Mouse (Mus musculus): ENCODE results near the gene Hmgcl.

Hmgcl gene

GRCm38 (mm10) chr4:135946278-135946658 lies at the start of gene Hmgcl:
TSS of gene Hmgcl (plus strand) at chr4:135946448.
- DNase-seq (ENCODE audit: low read depth, low spot score) = peak; percentile 87

- DNase-seq (ENCODE audit: low read depth, low spot score) = no peak
Observed at GRCm38 (mm10) chr4:135898380-135899049, 47.7 kb upstream of the Hmgcl start.

DNA sequence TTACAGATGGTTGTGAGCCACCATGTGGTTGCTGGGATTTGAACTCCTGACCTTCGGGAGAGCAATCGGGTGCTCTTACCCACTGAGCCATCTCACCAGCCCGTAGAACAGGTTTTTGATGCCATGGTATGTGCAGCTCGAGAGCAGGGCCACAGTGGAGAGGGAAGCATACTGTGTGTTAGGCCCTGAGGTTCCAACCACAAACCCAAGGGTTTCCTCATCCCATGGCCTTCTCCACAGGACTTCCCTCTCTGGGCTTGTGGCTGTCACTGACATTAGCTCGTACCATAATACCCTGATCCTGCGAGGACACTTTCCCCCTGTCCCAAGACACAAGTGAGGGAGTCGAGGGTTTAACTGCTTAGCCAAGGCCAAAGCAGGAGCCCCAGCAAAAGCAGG lies 47.2 kb upstream of the Hmgcl start:
- no peak for DNase-seq (ENCODE audit: low read depth, low spot score)

DNA sequence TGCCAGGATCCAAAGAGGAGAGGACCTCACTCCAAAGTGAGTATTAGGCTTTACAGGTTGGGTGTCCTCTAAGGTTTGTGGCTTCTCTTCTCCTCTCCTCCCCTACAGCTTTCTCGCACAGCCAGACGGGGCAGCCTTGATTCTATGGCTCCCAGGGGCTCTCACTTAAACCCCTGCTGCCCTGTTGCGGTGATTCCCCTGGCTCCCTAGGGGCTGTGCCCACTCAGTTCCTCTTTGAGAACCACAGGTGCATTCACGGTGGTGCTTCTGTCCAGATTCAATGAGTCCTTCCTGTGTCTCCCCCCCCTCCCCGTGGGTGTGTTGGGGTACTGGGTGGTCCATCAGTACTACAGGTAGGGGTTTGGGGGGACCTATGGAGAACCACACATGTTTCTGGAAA lies 46.2 kb upstream of the Hmgcl start:
- no peak for DNase-seq (ENCODE audit: low read depth, low spot score)

DNA sequence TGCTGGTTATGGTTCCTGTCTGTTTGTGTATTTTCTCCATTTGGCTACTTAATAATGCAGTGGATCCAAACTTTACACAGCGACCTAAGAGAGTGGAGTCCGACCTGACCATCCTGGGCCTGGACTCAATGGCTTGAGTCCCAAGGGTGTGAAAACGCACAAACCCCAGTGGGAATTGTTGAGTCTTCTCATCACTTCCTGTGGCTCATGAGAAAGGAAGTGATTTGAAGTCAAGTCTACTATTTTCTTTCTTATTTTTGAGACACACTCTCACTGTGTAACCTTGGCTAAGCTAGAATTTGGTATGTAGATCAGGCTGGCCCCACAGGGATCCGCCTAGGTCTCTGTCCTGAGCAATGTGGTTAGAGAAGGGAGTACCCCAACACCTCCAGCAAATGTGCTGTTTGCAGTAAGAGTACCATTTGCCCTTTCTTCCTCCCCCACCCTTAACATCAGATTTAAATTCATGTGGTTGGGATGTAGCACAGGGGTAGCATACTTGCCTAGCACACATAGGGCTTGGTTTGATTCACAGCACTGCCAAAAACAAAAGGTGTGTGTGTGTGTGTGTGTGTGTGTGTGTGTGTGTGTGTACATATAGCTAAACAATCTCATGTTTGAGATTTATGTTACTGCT lies 43.5 kb upstream of the Hmgcl start:
- no peak for DNase-seq (ENCODE audit: low read depth, low spot score)

DNA sequence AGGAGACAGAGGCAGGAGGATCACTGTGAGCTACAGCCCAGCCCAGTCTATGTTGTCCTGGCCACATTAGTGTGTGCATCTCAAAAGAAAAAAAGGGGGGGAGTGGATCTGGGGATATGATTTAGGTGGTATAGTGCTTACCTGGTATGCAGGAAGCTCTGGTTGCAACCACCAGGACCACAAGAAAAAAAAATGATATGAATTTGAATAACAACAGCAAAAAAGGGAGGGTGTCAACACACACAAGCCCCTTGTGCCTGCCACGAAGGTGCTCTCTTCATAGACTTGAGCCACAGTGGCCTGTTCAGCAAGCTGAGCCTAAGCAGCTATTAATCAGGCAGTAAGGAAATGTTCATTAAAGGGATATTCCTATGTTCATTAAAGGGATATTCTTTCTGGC lies 41.4 kb upstream of the Hmgcl start:
- no peak for DNase-seq (ENCODE audit: low read depth, low spot score)

- no peak for DNase-seq (ENCODE audit: low read depth, low spot score)
Observed at GRCm38 (mm10) chr4:135906633-135907032, 39.6 kb upstream of the Hmgcl start.

DNA sequence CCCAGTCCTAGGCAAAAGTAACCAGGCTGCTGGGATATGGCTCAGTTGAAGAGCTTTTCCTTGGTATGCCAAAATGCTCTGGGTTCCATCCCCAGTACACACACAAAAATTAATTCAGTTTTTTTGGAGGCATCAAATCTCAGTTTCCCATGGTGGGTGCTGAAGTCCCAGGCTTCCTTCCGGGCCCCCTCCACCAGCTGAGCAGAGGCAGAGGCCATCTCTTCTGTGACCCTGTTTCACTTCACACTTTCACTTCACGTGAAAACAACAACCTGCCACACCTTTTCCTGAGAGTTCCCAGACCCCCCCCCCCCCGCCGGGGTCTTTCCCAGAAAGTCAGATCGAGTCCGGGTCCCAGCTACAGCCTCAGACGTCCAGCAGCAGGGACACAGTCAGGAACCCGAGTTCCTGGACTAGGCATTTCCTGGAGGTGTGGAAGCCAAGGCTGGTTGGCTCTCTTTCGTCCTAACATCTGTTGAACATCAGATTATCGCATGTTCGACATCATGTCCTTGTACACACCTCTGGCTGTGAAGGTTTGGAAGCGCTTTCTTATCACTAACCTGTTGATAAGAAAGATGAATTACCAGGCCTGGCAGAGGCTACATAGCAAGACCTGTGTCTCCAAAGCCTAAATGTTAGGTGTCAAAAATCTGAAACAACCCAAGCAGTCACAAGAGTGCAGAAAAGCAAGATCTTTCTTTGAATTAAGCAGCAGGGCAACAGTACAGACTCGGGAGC lies 36.8 kb upstream of the Hmgcl start:
- no peak for DNase-seq (ENCODE audit: low read depth, low spot score)

DNA sequence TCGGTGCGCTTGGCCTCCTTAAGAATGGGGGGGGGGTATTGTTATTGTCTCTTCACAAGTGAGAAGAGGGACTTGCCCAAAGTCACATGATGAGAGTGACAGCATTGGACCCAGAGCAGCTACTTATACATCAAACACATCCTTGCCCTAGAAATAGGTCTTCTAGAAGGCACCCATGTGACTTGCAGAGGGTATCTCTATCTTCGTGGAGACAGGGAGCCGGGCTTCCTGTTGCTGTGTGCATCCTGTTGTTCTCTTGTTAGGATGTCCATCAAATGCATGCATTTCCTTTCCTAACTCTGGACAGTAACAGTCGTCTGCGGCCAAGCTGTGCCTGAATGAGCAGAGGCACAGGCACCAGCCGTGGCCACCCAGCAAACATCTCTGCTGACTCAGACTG lies 34.7 kb upstream of the Hmgcl start:
- no peak for DNase-seq (ENCODE audit: low read depth, low spot score)

DNA sequence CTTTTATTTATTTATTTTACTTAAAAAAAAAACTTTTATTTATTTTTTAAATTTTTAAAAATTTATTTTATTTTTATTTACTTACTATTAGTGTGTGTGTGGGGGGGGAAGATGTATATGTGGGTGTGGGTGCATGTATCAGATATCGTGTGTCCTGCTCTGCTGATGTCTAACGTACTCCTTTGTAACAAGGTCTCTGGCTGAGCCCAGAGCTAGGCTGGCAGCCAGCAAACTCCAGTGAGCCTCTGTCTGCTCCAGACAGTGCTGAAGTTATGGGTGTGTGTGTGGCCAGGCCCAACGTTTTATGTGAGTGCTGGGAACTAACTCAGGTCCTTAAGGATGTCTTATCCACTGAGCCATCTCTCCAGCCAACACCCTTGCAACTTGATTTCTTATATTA lies 34.1 kb upstream of the Hmgcl start:
- no peak for DNase-seq (ENCODE audit: low read depth, low spot score)

DNA sequence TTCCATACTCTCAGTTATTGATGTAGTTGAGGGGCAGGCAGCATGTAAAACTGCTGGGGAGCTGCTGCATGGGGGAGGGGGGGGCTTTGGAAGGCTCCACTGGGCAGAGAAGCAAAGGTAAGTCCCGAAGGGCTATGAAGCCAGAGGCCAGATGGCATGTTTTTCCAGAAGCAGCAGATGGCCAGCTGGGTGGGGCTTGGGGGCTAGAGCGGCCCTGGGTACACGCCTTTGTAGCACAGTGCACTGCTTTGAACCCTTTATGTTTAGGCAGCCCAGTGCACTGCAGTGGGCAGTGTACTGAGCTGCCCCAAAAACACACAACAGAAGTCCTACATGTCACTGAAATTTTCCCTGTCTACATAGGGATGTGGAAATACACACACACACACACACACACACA lies 33.4 kb upstream of the Hmgcl start:
- DNase-seq (ENCODE audit: low read depth, low spot score) = no peak

- DNase-seq (ENCODE audit: low read depth, low spot score) = no peak
Observed at GRCm38 (mm10) chr4:135913433-135913832, 32.8 kb upstream of the Hmgcl start.

GRCm38 (mm10) chr4:135918635-135919279 lies 27.5 kb upstream of the Hmgcl start:
- DNase-seq (ENCODE audit: low read depth, low spot score) = no peak

DNA sequence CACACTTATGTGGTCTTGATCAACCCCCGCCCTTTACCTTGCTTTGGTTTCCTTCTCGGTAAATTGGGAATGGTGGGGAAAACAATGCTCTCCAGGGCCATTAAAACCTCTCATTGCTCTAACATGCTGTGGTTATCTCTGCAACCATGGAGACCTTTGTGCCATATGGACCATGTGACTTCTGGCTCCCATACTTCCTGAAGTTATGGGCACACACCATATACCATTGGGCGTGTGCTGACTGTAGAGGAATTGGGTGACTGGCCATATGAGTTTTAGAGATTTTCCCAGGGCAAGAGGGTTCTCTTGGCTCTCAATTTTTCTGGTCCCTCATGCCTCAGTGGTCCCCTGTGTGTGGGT lies 27.0 kb upstream of the Hmgcl start:
- no peak for DNase-seq (ENCODE audit: low read depth, low spot score)

DNA sequence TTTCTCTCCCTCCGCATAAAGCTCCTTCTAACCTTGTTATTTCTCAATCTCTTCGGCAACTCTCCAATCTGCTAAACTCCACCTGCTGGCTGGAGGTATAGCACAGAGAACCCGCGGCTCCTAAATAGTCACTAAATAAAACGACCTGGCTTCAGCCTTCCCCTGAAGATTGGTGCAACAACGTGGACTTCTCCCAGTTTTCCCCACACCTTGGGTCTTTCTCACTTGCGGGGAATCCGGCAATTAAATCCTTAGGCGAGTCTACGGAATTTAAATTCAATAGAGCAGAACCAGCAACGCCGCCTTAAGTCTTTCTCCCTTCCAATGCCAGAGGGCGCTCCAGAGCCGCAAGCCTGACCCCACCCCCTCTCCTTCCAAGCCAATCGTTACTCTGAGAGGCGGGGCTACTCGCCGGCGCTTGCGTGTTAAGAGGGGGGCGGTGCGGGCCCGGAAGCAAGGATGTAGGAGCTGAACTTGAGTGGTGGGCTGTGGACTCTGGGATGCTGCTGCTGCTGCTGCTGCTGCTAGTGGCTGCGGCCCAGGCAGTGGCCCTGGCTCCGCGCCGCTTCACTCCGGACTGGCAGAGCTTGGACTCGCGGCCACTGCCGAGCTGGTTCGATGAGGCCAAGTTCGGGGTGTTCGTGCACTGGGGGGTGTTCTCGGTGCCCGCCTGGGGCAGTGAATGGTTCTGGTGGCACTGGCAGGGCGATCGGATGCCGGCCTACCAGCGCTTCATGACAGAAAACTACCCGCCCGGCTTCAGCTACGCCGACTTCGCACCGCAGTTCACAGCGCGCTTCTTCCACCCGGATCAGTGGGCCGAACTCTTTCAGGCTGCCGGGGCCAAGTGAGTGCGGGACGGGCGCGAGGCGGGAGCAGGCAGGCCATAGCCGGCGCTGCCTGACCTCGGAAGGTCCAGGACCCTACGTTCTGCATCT lies 25.7 kb upstream of the Hmgcl start, which contains the start of gene Fuca1:
Gene Fuca1, plus strand, starts transcription at position 432 of the 938 bp plus-strand sequence.
- peak; percentile 94 for DNase-seq (ENCODE audit: low read depth, low spot score)

- DNase-seq (ENCODE audit: low read depth, low spot score) = peak; percentile 16
Observed at GRCm38 (mm10) chr4:135921257-135922120, 24.8 kb upstream of the Hmgcl start.

- no peak for DNase-seq (ENCODE audit: low read depth, low spot score)
Observed at GRCm38 (mm10) chr4:135922190-135922589, 24.1 kb upstream of the Hmgcl start.

DNA sequence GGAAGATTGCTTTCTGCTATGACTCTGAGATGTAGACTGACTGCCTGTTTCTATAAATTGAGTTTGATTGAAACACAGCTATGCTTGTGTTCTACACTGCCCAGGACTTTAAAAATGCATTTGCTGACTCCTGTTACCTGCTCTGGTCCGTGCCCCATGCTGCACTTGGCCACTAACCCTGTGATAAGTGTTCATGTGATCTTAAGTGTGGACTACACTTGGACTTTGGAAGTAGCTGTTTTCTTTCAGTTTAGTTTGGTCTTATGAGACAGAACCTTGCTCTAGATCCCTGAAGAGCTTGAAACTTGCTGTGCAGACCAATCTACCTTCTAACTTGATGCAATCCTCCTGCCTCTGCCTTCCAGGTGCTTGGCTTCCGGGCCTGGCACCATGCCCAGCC lies 21.8 kb upstream of the Hmgcl start:
- no peak for DNase-seq (ENCODE audit: low read depth, low spot score)

DNA sequence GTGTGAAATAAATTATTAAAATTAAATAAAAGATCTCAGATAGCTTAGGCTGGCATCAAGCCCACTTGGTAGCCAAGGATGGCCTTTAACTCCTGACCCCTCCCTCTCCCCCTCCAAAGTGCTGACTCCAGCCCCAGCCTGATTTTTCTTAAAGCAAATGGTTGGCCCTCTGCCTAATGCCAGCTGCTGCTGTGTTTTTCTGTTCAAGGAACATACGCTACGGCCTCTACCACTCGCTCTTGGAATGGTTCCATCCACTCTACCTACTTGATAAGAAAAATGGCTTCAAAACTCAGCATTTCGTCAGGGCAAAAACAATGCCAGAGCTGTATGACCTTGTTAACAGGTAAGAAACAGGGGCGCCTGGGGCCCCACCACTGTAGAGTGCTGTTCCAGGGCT lies 20.9 kb upstream of the Hmgcl start:
- DNase-seq (ENCODE audit: low read depth, low spot score) = no peak

- DNase-seq (ENCODE audit: low read depth, low spot score) = no peak
Observed at GRCm38 (mm10) chr4:135926195-135926808, 19.9 kb upstream of the Hmgcl start.

Measured in forelimb bud, embryonic 11.5 days (tissue).